Mouse (Mus musculus) forebrain, embryonic 11.5 days (tissue): ENCODE data around the gene Rbm33. TPM values are rescaled to one million over a fixed set of nuclear protein-coding genes. Genes with fewer than 3 reads are reported as not detected.

Experiments
- ATAC-seq: fragments of 200-750 bp; cut with Nextera tagmentation; replicated peaks from 2 replicates; pipeline ENCODE4 v1.8.0; 2017; ENCODE audit warnings: moderate TSS enrichment; ENCODE audit not compliant: low FRiP score
- DNase-seq: peaks from one replicate; pipeline ENCODE4 v3.0.0-alpha.2; 2017; ENCODE audit warnings: low spot score
- H3K27ac ChIP-seq: fragments of 300-500 bp; sonication (generic); 2 replicates; pipeline ENCODE4 v1.5.1; 2014; ENCODE audit warnings: low read depth, low read length
- H3K27me3 ChIP-seq: fragments of 300-500 bp; sonication (generic); 2 replicates; pipeline ENCODE4 v1.6.1; 2014; ENCODE audit warnings: mild to moderate bottlenecking, low read length, mixed read lengths; ENCODE audit not compliant: control insufficient read depth, insufficient read depth
- H3K36me3 ChIP-seq: fragments of 300-500 bp; sonication (generic); 2 replicates; pipeline ENCODE4 v1.6.1; 2014; ENCODE audit warnings: mild to moderate bottlenecking, low read length, moderate library complexity, mixed read lengths; ENCODE audit not compliant: control insufficient read depth, insufficient read depth
- H3K4me1 ChIP-seq: fragments of 300-500 bp; sonication (generic); replicated peaks from 2 replicates; pipeline ENCODE4 v1.6.1; 2014; ENCODE audit warnings: low read length, mixed read lengths; ENCODE audit not compliant: control insufficient read depth, insufficient read depth
- H3K4me2 ChIP-seq: fragments of 300-500 bp; sonication (generic); 2 replicates; pipeline ENCODE4 v1.6.1; 2014; ENCODE audit warnings: low read depth, mild to moderate bottlenecking, low read length, moderate library complexity, mixed read lengths; ENCODE audit not compliant: severe bottlenecking
- H3K4me3 ChIP-seq: fragments of 300-500 bp; sonication (generic); 2 replicates; pipeline ENCODE4 v1.5.1; 2014; ENCODE audit warnings: low read depth, low read length
- H3K9ac ChIP-seq: fragments of 300-500 bp; sonication (generic); 2 replicates; pipeline ENCODE4 v1.6.1; 2014; ENCODE audit warnings: low read length
- H3K9me3 ChIP-seq: fragments of 300-500 bp; sonication (generic); 2 replicates; pipeline ENCODE4 v1.6.1; 2016; ENCODE audit warnings: low read length, mixed read lengths; ENCODE audit not compliant: control insufficient read depth
- WGBS: fragments of 180-500 bp; shearing (Covaris S2); extraction: QIAGEN DNeasy Blood & Tissue Kit; methylation state at CpG from one replicate; pipeline ENCODE4 v1.1.7; 2014; 5-methylcytosine and 5-hydroxymethylcytosine counted together
- polyA plus RNA-seq: library from polyadenylated mRNA; unstranded; fragments of >200 nt; fragmentation: Nextera tagmentation; extraction: Ambion mirVana; gene quantifications from 2 replicates; pipeline ENCODE4 v1.2.1, GENCODE M21; 2014

The Rbm33 gene
- polyA plus RNA-seq, 1 experiment from 2014 or later, result 26.0 TPM

DNA sequence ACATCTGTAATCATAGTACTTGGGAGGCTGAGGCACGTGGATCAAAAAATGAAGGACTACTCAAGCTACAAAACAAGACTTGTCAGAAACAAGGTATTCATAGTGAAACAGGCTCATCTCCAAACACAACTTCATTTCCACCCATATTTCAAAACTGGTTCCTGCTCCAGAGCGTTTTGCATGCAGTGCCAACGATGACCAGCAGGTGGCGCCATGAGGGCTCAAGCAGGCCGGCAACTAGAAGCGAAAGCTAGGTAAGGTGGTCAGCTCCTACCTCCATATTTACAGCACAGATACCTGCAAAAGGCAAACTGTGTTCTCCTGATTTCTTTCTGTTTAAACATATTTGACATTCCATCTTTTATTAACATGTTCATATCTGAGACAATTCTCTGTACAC is 22.9 kb upstream of the Rbm33 start:
- DNase-seq (peak; percentile 90), ATAC-seq (no peak)
- H3K4me1 ChIP-seq, result no peaks in the 10 kb centered on the region
- WGBS, result 10% methylated on average over 6 of the region's 6 CpGs
- H3K9me3 ChIP-seq, result no peaks in the 10 kb centered on the region
- no peak overlapping the region for H3K4me2 ChIP-seq
- no peak overlapping the region for H3K4me3 ChIP-seq
- H3K27me3 ChIP-seq, result no peaks in the 10 kb centered on the region
- no peak overlapping the region for H3K27ac ChIP-seq
- H3K36me3 ChIP-seq, result no peaks in the 10 kb centered on the region
- no peak overlapping the region for H3K9ac ChIP-seq

DNA sequence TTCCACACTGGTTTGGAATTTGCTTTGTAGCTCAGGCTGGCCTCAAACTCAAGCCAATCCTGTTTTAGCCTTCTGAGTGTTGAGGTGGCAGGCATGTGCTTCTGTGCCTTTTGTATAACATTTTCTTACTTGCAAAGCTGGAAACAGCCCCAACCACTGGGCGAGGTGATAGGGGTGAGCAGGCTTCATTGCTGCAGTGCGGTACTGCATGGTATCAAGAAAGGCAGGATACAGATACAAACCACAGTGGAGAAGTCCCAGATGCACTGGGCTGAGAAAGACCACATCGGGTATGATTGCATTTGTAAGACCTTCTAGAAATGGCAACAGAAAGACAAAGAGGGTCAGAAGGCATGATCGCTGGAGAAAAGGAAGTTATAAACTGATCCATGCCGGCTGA is 18.8 kb upstream of the Rbm33 start:
- Histone ChIP-seq H3K27me3 (no peaks in the 10 kb centered on the region), H3K4me1 (no peaks in the 10 kb centered on the region), H3K4me2 (no peak overlapping the region), H3K36me3 (no peaks in the 10 kb centered on the region), H3K4me3 (no peak overlapping the region), H3K27ac (no peak overlapping the region), H3K9me3 (no peaks in the 10 kb centered on the region), H3K9ac (no peak overlapping the region)
- WGBS, result 88% methylated on average over 5 of the region's 5 CpGs
- no peak for ATAC-seq
- no peak for DNase-seq

DNA sequence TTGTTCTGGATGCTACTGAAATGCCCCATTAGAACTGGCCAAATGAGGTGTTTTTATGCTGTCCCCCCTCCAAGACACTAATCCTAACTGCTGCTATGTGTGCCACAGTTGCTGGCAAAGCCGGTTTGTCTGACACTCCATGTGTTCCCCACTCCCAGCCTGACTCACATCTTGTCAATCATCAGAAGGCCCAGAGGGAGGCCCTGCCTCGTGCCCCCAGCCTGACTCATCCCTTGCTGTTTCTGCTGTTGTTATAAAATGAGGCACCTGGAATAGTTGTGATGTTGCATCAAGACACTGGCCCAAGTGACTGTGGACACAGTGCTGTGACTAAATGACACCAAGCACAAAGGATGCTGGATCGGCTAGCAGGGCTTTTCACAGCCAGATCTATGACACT is 18.2 kb upstream of the Rbm33 start:
- H3K4me1 ChIP-seq, result no peaks in the 10 kb centered on the region
- WGBS, result 73% methylated on average over 3 of the region's 3 CpGs
- H3K4me2 ChIP-seq, result no peak overlapping the region
- H3K36me3 ChIP-seq, result no peaks in the 10 kb centered on the region
- no peaks in the 10 kb centered on the region for H3K9me3 ChIP-seq
- H3K27ac ChIP-seq, result no peak overlapping the region
- H3K9ac ChIP-seq, result no peak overlapping the region
- ATAC-seq (no peak), DNase-seq (no peak)
- H3K27me3 ChIP-seq, result no peaks in the 10 kb centered on the region
- no peak overlapping the region for H3K4me3 ChIP-seq

GRCm38 (mm10) chr5:28299346-28299745 is 17.6 kb upstream of the Rbm33 start:
- WGBS, result 84% methylated on average over 6 of the region's 6 CpGs
- no peaks in the 10 kb centered on the region for H3K36me3 ChIP-seq
- DNase-seq, result no peak

GRCm38 (mm10) chr5:28302671-28303070 is 14.2 kb upstream of the Rbm33 start:
- no peak for DNase-seq
- Histone ChIP-seq H3K4me2 (no peak overlapping the region), H3K9me3 (no peaks in the 10 kb centered on the region), H3K27me3 (no peaks in the 10 kb centered on the region), H3K9ac (no peak overlapping the region), H3K36me3 (no peaks in the 10 kb centered on the region), H3K27ac (no peak overlapping the region), H3K4me1 (no peaks in the 10 kb centered on the region), H3K4me3 (no peak overlapping the region)
- 91% methylated on average over 1 of the region's 1 CpGs for WGBS
- ATAC-seq, result no peak

More at GRCm38 (mm10) chr5:28299346-28299745, 17.6 kb upstream of the Rbm33 start:
- H3K4me2 ChIP-seq, result no peak overlapping the region
- no peak overlapping the region for H3K4me3 ChIP-seq
- no peak overlapping the region for H3K27ac ChIP-seq
- ATAC-seq, result no peak
- no peaks in the 10 kb centered on the region for H3K4me1 ChIP-seq
- no peaks in the 10 kb centered on the region for H3K27me3 ChIP-seq
- H3K9ac ChIP-seq, result no peak overlapping the region
- H3K9me3 ChIP-seq, result no peaks in the 10 kb centered on the region

DNA sequence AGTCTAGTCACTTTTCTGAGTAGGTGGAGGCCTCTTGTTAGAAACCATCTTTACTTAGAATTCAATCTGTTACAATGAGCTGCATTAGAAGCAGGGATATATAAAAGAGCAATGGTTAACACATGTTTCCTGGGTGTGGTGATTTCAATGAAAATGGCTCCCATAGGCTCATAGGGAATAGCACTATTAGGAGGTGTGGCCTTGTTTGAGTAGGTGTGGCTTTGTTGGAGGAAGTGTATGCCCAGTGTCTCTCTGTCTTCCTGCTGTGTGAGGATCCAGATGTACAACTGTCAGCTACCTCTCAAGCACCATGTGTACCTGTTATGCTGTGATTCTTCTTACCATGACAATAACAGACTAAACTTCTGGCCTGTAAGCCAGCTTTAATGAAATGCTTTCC is 12.4 kb upstream of the Rbm33 start:
- Histone ChIP-seq H3K4me2 (no peak overlapping the region), H3K4me3 (no peak overlapping the region), H3K4me1 (no peaks in the 10 kb centered on the region), H3K9me3 (no peaks in the 10 kb centered on the region), H3K27me3 (no peaks in the 10 kb centered on the region), H3K27ac (no peak overlapping the region), H3K9ac (no peak overlapping the region), H3K36me3 (no peaks in the 10 kb centered on the region)
- DNase-seq (no peak), ATAC-seq (no peak)

GRCm38 (mm10) chr5:28315526-28315925 is 1.4 kb upstream of the Rbm33 start:
- ATAC-seq, result no peak
- 87% methylated on average over 8 of the region's 8 CpGs for WGBS

GRCm38 (mm10) chr5:28316151-28316721 is 685 bp upstream of the Rbm33 start:
- no peaks in the 10 kb centered on the region for H3K36me3 ChIP-seq
- no peaks in the 10 kb centered on the region for H3K27me3 ChIP-seq
- peak overlapping the region; percentile 100 for H3K9ac ChIP-seq
- ATAC-seq, result no peak
- H3K9me3 ChIP-seq, result no peaks in the 10 kb centered on the region
- peak overlapping the region; percentile 97 for H3K27ac ChIP-seq
- peak overlapping the region; percentile 57 for H3K4me2 ChIP-seq
- H3K4me1 ChIP-seq, result peaks cover 4% of the 10 kb centered on the region; the same call in 1 of the 2 replicates
- no peak for DNase-seq
- WGBS, result 2% methylated on average over 14 of the region's 14 CpGs
- peak overlapping the region; percentile 99 for H3K4me3 ChIP-seq

More at GRCm38 (mm10) chr5:28315526-28315925, 1.4 kb upstream of the Rbm33 start:
- H3K27me3 ChIP-seq, result no peaks in the 10 kb centered on the region
- H3K4me1 ChIP-seq, result peaks cover 4% of the 10 kb centered on the region; the same call in 1 of the 2 replicates
- H3K4me2 ChIP-seq, result no peak overlapping the region
- no peak overlapping the region for H3K4me3 ChIP-seq
- no peak overlapping the region for H3K9ac ChIP-seq
- no peak for DNase-seq
- H3K9me3 ChIP-seq, result no peaks in the 10 kb centered on the region
- no peak overlapping the region for H3K27ac ChIP-seq
- H3K36me3 ChIP-seq, result no peaks in the 10 kb centered on the region

- WGBS, result under 1% methylated on average over 62 of the region's 62 CpGs
- peak overlapping the region; percentile 99 for H3K4me3 ChIP-seq
- no peaks in the 10 kb centered on the region for H3K9me3 ChIP-seq
- H3K4me1 ChIP-seq, result peaks cover 4% of the 10 kb centered on the region; the same call in 1 of the 2 replicates
- DNase-seq, result no peak
- peak overlapping the region; percentile 97 for H3K27ac ChIP-seq
- ATAC-seq, result peak; percentile 83
- peak overlapping the region; percentile 100 for H3K9ac ChIP-seq
- H3K27me3 ChIP-seq, result no peaks in the 10 kb centered on the region
- H3K4me2 ChIP-seq, result peak overlapping the region; percentile 57
- no peaks in the 10 kb centered on the region for H3K36me3 ChIP-seq
Observed at GRCm38 (mm10) chr5:28317253-28317916, 464 bp downstream of the Rbm33 start.
